Mouse (Mus musculus): ENCODE results near the gene Psmd7. TPM values are rescaled to one million over a fixed set of nuclear protein-coding genes. Genes with fewer than 3 reads are reported as not detected.

The Psmd7 gene
- total RNA-seq (2023), result 42.2 to 45.2 TPM (median 43.8 TPM) in 4 replicates

DNA sequence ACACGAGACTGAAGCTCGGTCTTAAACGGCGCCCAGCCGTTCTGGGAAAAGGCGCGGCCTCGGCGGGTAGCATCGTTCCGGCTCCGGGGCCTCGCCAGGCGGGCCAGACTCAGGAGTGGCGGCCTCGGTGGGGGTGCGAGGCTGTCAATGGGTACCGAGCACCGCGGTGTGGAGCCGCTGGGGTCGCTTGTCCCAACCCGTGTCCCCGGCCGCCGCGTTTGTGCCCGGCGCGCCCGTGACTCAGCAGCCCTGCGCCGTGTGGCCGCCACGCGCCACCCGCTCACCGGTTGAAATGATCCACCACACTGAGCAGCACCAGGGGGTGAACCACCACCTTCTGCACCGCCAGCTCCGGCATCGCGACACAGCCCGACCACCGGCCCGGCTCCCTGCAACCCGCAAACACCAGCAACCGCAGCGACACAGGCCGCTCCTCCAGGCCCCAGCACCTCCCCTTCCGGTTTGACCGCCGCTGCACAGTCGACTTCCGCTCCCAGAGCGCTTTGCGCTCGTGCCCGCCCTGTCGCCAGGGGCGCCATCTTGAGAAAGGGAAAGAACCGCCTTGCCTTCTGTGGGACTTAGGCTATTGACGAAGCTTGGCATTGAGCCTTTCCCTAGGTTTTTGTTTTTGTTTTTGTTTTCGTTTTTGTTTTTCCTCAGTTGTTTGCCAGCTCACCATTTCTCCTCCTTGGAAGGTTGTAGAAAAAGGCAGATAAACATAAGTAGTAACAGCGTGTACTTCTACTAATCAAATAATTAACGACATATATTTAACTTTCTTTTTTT is at the start of gene Psmd7:
Psmd7 (minus strand) TSS at position 470 of the 786 bp plus-strand sequence.

Other genes starting within 250 kb of the Psmd7 start
- not detected in 4 replicates for gene Nqo1, start 185.3 kb downstream of the Psmd7 start, total RNA-seq (2023)
- 36.8 to 46.2 TPM (median 42.3 TPM) in 4 replicates for gene Nob1, start 163.4 kb downstream of the Psmd7 start, total RNA-seq (2023)
- gene Wwp2, start 152.1 kb downstream of the Psmd7 start, total RNA-seq (2023), result 132 to 148 TPM (median 136 TPM) in 4 replicates

Measured in B cell, adult 62 days (primary cell).